Mouse (Mus musculus) stomach, postnatal 0 days (tissue): ENCODE measurements around the gene Lipf.

Experiments
- CTCF ChIP-seq: IDR thresholded peaks from 2 replicates; pipeline ENCODE4 v1.5.1; 2016; ENCODE audit warnings: antibody characterized with exemption, low read depth, mild to moderate bottlenecking, moderate library complexity
- EP300 ChIP-seq: optimal IDR thresholded peaks from 2 replicates; pipeline ENCODE3; 2016; ENCODE audit warnings: antibody characterized with exemption

DNA sequence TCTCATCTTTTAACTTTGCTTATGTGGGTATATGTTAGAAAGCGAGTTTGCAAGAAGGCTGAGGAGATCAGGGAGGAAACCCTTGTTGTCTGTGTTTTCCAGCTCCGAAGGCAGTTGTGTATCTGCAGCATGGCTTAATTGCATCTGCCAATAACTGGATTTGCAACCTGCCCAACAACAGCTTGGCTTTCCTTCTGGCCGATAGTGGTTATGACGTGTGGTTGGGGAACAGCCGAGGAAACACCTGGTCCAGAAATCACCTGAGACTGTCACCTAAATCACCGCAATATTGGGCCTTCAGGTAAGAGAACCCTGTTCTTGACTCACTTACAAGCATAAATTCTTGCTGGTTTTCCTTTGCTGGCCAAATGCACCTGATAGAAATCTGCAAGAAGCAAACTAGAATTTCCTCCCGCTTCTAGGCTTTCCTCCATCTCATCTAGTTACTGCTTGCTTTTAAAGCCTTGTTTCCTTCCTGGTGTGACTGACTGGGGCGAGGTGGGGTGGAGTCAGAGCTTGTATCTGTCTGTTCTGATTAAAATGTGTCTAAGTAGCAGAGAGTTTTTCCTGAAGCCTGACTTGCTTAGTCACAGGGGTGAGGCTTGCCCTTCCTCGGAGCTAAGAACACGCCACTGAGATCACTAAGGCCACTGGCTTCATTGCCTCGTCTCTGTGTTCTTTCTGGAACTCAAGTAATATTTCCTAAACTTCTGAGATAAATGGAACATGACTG, 60.6 kb downstream of the Lipf start:
- TF ChIP-seq CTCF (no peak), EP300 (no peak)
